Mouse (Mus musculus) cortical plate, adult 2 months (tissue): Measurements from ENCODE around the gene Btrc. TPM values are rescaled to one million over a fixed set of nuclear protein-coding genes. Genes with fewer than 3 reads are reported as not detected.

Experiments
- H3K27ac ChIP-seq: fragments of 200-500 bp; 2 replicates; pipeline ENCODE4 v1.5.1; 2012; ENCODE audit warnings: low read length, control low read depth, inconsistent platforms; ENCODE audit not compliant: insufficient read depth
- H3K4me1 ChIP-seq: fragments of 200-500 bp; 2 replicates; pipeline ENCODE4 v1.6.1; 2011; ENCODE audit warnings: low read length; ENCODE audit not compliant: control insufficient read depth, insufficient read depth
- H3K4me3 ChIP-seq: fragments of 200-500 bp; 2 replicates; pipeline ENCODE4 v1.5.1; 2011; ENCODE audit warnings: mild to moderate bottlenecking, low read length, control low read depth; ENCODE audit not compliant: insufficient read depth
- CTCF ChIP-seq: fragments of 200-500 bp; IDR thresholded peaks from 2 replicates; pipeline ENCODE4 v1.5.1; 2011; ENCODE audit warnings: mild to moderate bottlenecking, control low read depth, low read length; ENCODE audit not compliant: insufficient read depth; ENCODE audit errors: extremely low read depth
- POLR2A ChIP-seq: fragments of 200-500 bp; IDR thresholded peaks from 2 replicates; pipeline ENCODE4 v1.6.1; 2011; ENCODE audit warnings: mild to moderate bottlenecking, low read length, control low read depth; ENCODE audit not compliant: insufficient read depth; ENCODE audit errors: extremely low read depth
- polyA plus RNA-seq: library from polyadenylated mRNA; depleted of rRNA; stranded (reverse); fragments of >200 nt; gene quantifications from 2 replicates; pipeline ENCODE4 v1.2.3, GENCODE M21; 2012

Btrc gene
- polyA plus RNA-seq, 1 experiment: 70.8 TPM

- Histone ChIP-seq H3K4me3 (no peak overlapping the region), H3K27ac (no peak overlapping the region), H3K4me1 (peaks cover 1% of the 10 kb centered on the region; the same call in 1 of the 2 replicates)
- TF ChIP-seq POLR2A (no peak), CTCF (peak; percentile 24; the same call in 1 of the 2 replicates)
Observed at GRCm38 (mm10) chr19:45460749-45461736, 97.5 kb downstream of the Btrc start.

- Histone ChIP-seq H3K4me3 (no peak overlapping the region), H3K4me1 (no peaks in the 10 kb centered on the region; the same call in none of the 2 replicates), H3K27ac (no peak overlapping the region)
- TF ChIP-seq CTCF: no peak
- TF ChIP-seq POLR2A: no peak
Observed at GRCm38 (mm10) chr19:45469760-45470159, 106.2 kb downstream of the Btrc start.

GRCm38 (mm10) chr19:45472691-45473520, 109.4 kb downstream of the Btrc start:
- TF ChIP-seq POLR2A (no peak), CTCF (no peak)
- Histone ChIP-seq H3K27ac (no peak overlapping the region), H3K4me1 (peaks cover 8% of the 10 kb centered on the region), H3K4me3 (no peak overlapping the region)

- H3K4me1 ChIP-seq: peaks cover 8% of the 10 kb centered on the region
- no peak overlapping the region for H3K27ac ChIP-seq
- TF ChIP-seq POLR2A (no peak), CTCF (no peak)
- no peak overlapping the region for H3K4me3 ChIP-seq
Observed at GRCm38 (mm10) chr19:45474686-45475085, 111.2 kb downstream of the Btrc start.

GRCm38 (mm10) chr19:45475928-45476553, 112.5 kb downstream of the Btrc start:
- Histone ChIP-seq H3K27ac (no peak overlapping the region), H3K4me3 (no peak overlapping the region), H3K4me1 (peaks cover 8% of the 10 kb centered on the region)
- TF ChIP-seq POLR2A: no peak
- no peak for TF ChIP-seq CTCF

- peaks cover 8% of the 10 kb centered on the region for H3K4me1 ChIP-seq
- H3K4me3 ChIP-seq: no peak overlapping the region
- no peak for TF ChIP-seq CTCF
- TF ChIP-seq POLR2A: no peak
- H3K27ac ChIP-seq: no peak overlapping the region
Observed at GRCm38 (mm10) chr19:45479548-45479947, 116.0 kb downstream of the Btrc start.

- Histone ChIP-seq H3K4me1 (peaks cover 5% of the 10 kb centered on the region), H3K4me3 (no peak overlapping the region), H3K27ac (no peak overlapping the region)
- TF ChIP-seq POLR2A (no peak), CTCF (no peak)
Observed at GRCm38 (mm10) chr19:45480490-45480889, 117.0 kb downstream of the Btrc start.

- TF ChIP-seq POLR2A (no peak), CTCF (no peak)
- H3K4me1 ChIP-seq: peaks cover 1% of the 10 kb centered on the region
- no peak overlapping the region for H3K4me3 ChIP-seq
Observed at GRCm38 (mm10) chr19:45480951-45481350, 117.4 kb downstream of the Btrc start.

GRCm38 (mm10) chr19:45483470-45483869, 119.9 kb downstream of the Btrc start:
- H3K4me3 ChIP-seq: no peak overlapping the region
- H3K27ac ChIP-seq: no peak overlapping the region
- TF ChIP-seq POLR2A: no peak
- no peak for TF ChIP-seq CTCF
- 0 out of 2 replicates have a peak, but pooled peaks cover 2% of the 10 kb centered on the region for H3K4me1 ChIP-seq

More at GRCm38 (mm10) chr19:45480951-45481350, 117.4 kb downstream of the Btrc start:
- H3K27ac ChIP-seq: no peak overlapping the region
